Mouse (Mus musculus) forebrain, postnatal 0 days (tissue): ENCODE results near the gene Efl1. TPM values are rescaled to one million over a fixed set of nuclear protein-coding genes. Genes with fewer than 3 reads are reported as not detected.

Source experiments
- ATAC-seq: fragments of 200-750 bp; cut with Nextera tagmentation; 2 replicates; pipeline ENCODE4 v1.8.0; 2017; ENCODE audit warnings: mild to moderate bottlenecking, moderate library complexity
- DNase-seq: peaks from one replicate; pipeline ENCODE4 v3.0.0-alpha.2; 2015
- H3K27ac ChIP-seq: fragments of 300-500 bp; sonication (generic); 2 replicates; pipeline ENCODE4 v1.5.1; 2014; ENCODE audit warnings: low read depth, mild to moderate bottlenecking, antibody characterized with exemption, low read length, moderate library complexity, mixed read lengths
- H3K27me3 ChIP-seq: fragments of 300-500 bp; sonication (generic); 2 replicates; pipeline ENCODE4 v1.6.1; 2014; ENCODE audit warnings: mild to moderate bottlenecking, low read length, mixed read lengths; ENCODE audit not compliant: insufficient read depth
- H3K36me3 ChIP-seq: fragments of 300-500 bp; sonication (generic); 2 replicates; pipeline ENCODE4 v1.6.1; 2014; ENCODE audit warnings: mild to moderate bottlenecking, moderate library complexity; ENCODE audit not compliant: insufficient read depth
- H3K4me1 ChIP-seq: fragments of 300-500 bp; sonication (generic); 2 replicates; pipeline ENCODE4 v1.6.1; 2014; ENCODE audit warnings: antibody characterized with exemption; ENCODE audit not compliant: insufficient read depth
- H3K4me2 ChIP-seq: fragments of 300-500 bp; sonication (generic); 2 replicates; pipeline ENCODE4 v1.6.1; 2014; ENCODE audit warnings: low read depth, mild to moderate bottlenecking, moderate library complexity
- H3K4me3 ChIP-seq: fragments of 300-500 bp; sonication (generic); 2 replicates; pipeline ENCODE4 v1.5.1; 2014; ENCODE audit warnings: low read depth, low read length, mixed read lengths
- H3K9ac ChIP-seq: fragments of 300-500 bp; sonication (generic); 2 replicates; pipeline ENCODE4 v1.6.1; 2014; ENCODE audit warnings: mild to moderate bottlenecking
- H3K9me3 ChIP-seq: fragments of 300-500 bp; sonication (generic); 2 replicates; pipeline ENCODE4 v1.6.1; 2016; ENCODE audit warnings: low read length
- CTCF ChIP-seq: sonication (generic); IDR thresholded peaks from 2 replicates; pipeline ENCODE4 v1.5.1; 2016; ENCODE audit warnings: antibody characterized with exemption, control low read depth, low read depth
- WGBS: fragments of 180-500 bp; shearing (Covaris S2); extraction: QIAGEN DNeasy Blood & Tissue Kit; methylation state at CpG from one replicate; pipeline ENCODE4 v1.1.7; 2014; 5-methylcytosine and 5-hydroxymethylcytosine counted together
- polyA plus RNA-seq: library from polyadenylated mRNA; unstranded; fragments of >200 nt; fragmentation: Nextera tagmentation; extraction: Ambion mirVana; gene quantifications from 2 replicates; pipeline ENCODE4 v1.2.1, GENCODE M21; 2015
- total RNA-seq: library from RNA; depleted of rRNA; stranded (reverse); fragments of >200 nt; gene quantifications from 2 replicates; pipeline ENCODE4 v1.2.3, GENCODE M21; 2014; rRNA removed

Efl1 gene
- total and polyA plus RNA-seq, 2 experiments from 2014 or later = 15.9 to 20.8 TPM

- H3K4me1 ChIP-seq = no peaks in the 10 kb centered on the region
- H3K9me3 ChIP-seq = no peaks in the 10 kb centered on the region
- H3K27ac ChIP-seq = no peak overlapping the region
- H3K36me3 ChIP-seq = no peaks in the 10 kb centered on the region
- no peak overlapping the region for H3K9ac ChIP-seq
- no peaks in the 10 kb centered on the region for H3K27me3 ChIP-seq
- no peak for TF ChIP-seq CTCF
- 37% methylated on average over 5 of the region's 5 CpGs for WGBS
- no peak overlapping the region for H3K4me2 ChIP-seq
- ATAC-seq = no peak
- DNase-seq = no peak
- no peak overlapping the region for H3K4me3 ChIP-seq
These were observed 162.4 kb downstream of the Efl1 start for GRCm38 (mm10) chr7:82810799-82811139.

GRCm38 (mm10) chr7:82811140-82811851 is 162.9 kb downstream of the Efl1 start:
- Histone ChIP-seq H3K9me3 (no peaks in the 10 kb centered on the region), H3K4me3 (no peak overlapping the region), H3K4me1 (no peaks in the 10 kb centered on the region), H3K27ac (no peak overlapping the region), H3K27me3 (no peaks in the 10 kb centered on the region), H3K9ac (no peak overlapping the region), H3K4me2 (no peak overlapping the region; the same call in 1 of the 2 replicates), H3K36me3 (no peaks in the 10 kb centered on the region)
- TF ChIP-seq CTCF = no peak
- DNase-seq (no peak), ATAC-seq (peak; percentile 8; the same call in 1 of the 2 replicates)
- 20% methylated on average over 19 of the region's 19 CpGs for WGBS

GRCm38 (mm10) chr7:82812186-82813155 is 164.1 kb downstream of the Efl1 start:
- Histone ChIP-seq H3K4me1 (no peaks in the 10 kb centered on the region), H3K27ac (no peak overlapping the region), H3K27me3 (no peaks in the 10 kb centered on the region), H3K9me3 (no peaks in the 10 kb centered on the region), H3K9ac (no peak overlapping the region), H3K4me2 (no peak overlapping the region), H3K4me3 (no peak overlapping the region), H3K36me3 (no peaks in the 10 kb centered on the region)
- DNase-seq = no peak
- ATAC-seq = no peak
- 92% methylated on average over 19 of the region's 19 CpGs for WGBS
- no peak for TF ChIP-seq CTCF

GRCm38 (mm10) chr7:82819541-82819940 is 171.1 kb downstream of the Efl1 start:
- ATAC-seq (no peak), DNase-seq (no peak)
- no peaks in the 10 kb centered on the region for H3K9me3 ChIP-seq
- no peak overlapping the region for H3K4me2 ChIP-seq
- H3K27me3 ChIP-seq = no peaks in the 10 kb centered on the region
- H3K9ac ChIP-seq = no peak overlapping the region
- no peaks in the 10 kb centered on the region for H3K4me1 ChIP-seq
- WGBS = 90% methylated on average over 7 of the region's 7 CpGs
- no peak overlapping the region for H3K4me3 ChIP-seq
- no peak for TF ChIP-seq CTCF
- H3K27ac ChIP-seq = no peak overlapping the region
- H3K36me3 ChIP-seq = no peaks in the 10 kb centered on the region

- H3K9ac ChIP-seq = no peak overlapping the region
- no peak for TF ChIP-seq CTCF
- no peak overlapping the region for H3K4me3 ChIP-seq
- DNase-seq = no peak
- no peaks in the 10 kb centered on the region for H3K27me3 ChIP-seq
- H3K4me2 ChIP-seq = no peak overlapping the region
- ATAC-seq = no peak
- no peaks in the 10 kb centered on the region for H3K9me3 ChIP-seq
- no peaks in the 10 kb centered on the region for H3K36me3 ChIP-seq
- 73% methylated on average over 4 of the region's 4 CpGs for WGBS
- no peak overlapping the region for H3K27ac ChIP-seq
- no peaks in the 10 kb centered on the region for H3K4me1 ChIP-seq
These were observed 172.2 kb downstream of the Efl1 start for GRCm38 (mm10) chr7:82820661-82821060.

GRCm38 (mm10) chr7:82821501-82821900 is 173.1 kb downstream of the Efl1 start:
- WGBS = 51% methylated on average over 3 of the region's 3 CpGs
- Histone ChIP-seq H3K9me3 (no peaks in the 10 kb centered on the region), H3K4me1 (no peaks in the 10 kb centered on the region), H3K9ac (no peak overlapping the region), H3K36me3 (no peaks in the 10 kb centered on the region), H3K27ac (no peak overlapping the region), H3K4me2 (no peak overlapping the region), H3K4me3 (no peak overlapping the region), H3K27me3 (no peaks in the 10 kb centered on the region)
- TF ChIP-seq CTCF = no peak
- DNase-seq (no peak), ATAC-seq (no peak)

- Histone ChIP-seq H3K4me3 (no peak overlapping the region), H3K27me3 (no peaks in the 10 kb centered on the region), H3K4me1 (no peaks in the 10 kb centered on the region), H3K4me2 (no peak overlapping the region), H3K27ac (no peak overlapping the region), H3K9me3 (no peaks in the 10 kb centered on the region), H3K9ac (no peak overlapping the region), H3K36me3 (no peaks in the 10 kb centered on the region)
- TF ChIP-seq CTCF = no peak
- no peak for DNase-seq
- 48% methylated on average over 1 of the region's 1 CpGs for WGBS
- no peak for ATAC-seq
These were observed 174.1 kb downstream of the Efl1 start for GRCm38 (mm10) chr7:82822528-82822927.

Other genes with a start within 250 kb of the Efl1 start
- 8.9 and 16.5 TPM in 2 replicates for gene Saxo2, start 86 bp upstream of the Efl1 start, total RNA-seq
- 38.9 and 39.3 TPM in 2 replicates for gene Saxo2, start 86 bp upstream of the Efl1 start, polyA plus RNA-seq
- 111 and 141 TPM in 2 replicates for gene Mex3b, start 218.7 kb downstream of the Efl1 start, total RNA-seq
- 22.8 and 24.5 TPM in 2 replicates for gene Mex3b, start 218.7 kb downstream of the Efl1 start, polyA plus RNA-seq